Mouse (Mus musculus): ENCODE data around the gene Pou2f3.

Pou2f3 gene

GRCm38 (mm10) chr9:43107187-43107517, 103.0 kb downstream of the Pou2f3 start, which contains the start of gene Arhgef12:
Gene Arhgef12 (minus strand): TSS chr9:43107239.
- peak; percentile 61 for DNase-seq

GRCm38 (mm10) chr9:43106426-43107186, 103.6 kb downstream of the Pou2f3 start:
- DNase-seq: no peak

- DNase-seq: peak; percentile 93
Measured at GRCm38 (mm10) chr9:43105664-43106361, 104.4 kb downstream of the Pou2f3 start.

- peak; percentile 78 for DNase-seq
Measured at GRCm38 (mm10) chr9:43104873-43105663, 105.1 kb downstream of the Pou2f3 start.

- DNase-seq: no peak
Measured at GRCm38 (mm10) chr9:43104526-43104872, 105.7 kb downstream of the Pou2f3 start.

GRCm38 (mm10) chr9:43103675-43104299, 106.4 kb downstream of the Pou2f3 start:
- no peak for DNase-seq

GRCm38 (mm10) chr9:43102931-43103330, 107.2 kb downstream of the Pou2f3 start:
- DNase-seq: no peak

- no peak for DNase-seq
Measured at GRCm38 (mm10) chr9:43101936-43102595, 108.1 kb downstream of the Pou2f3 start.

GRCm38 (mm10) chr9:43098922-43099321, 111.2 kb downstream of the Pou2f3 start:
- DNase-seq: no peak

- DNase-seq: no peak
Measured at GRCm38 (mm10) chr9:43097801-43098557, 112.2 kb downstream of the Pou2f3 start.

- no peak for DNase-seq
Measured at GRCm38 (mm10) chr9:43096337-43096736, 113.8 kb downstream of the Pou2f3 start.

- DNase-seq: no peak
Measured at GRCm38 (mm10) chr9:43094828-43095227, 115.3 kb downstream of the Pou2f3 start.

- DNase-seq: no peak
Measured at GRCm38 (mm10) chr9:43093803-43094202, 116.4 kb downstream of the Pou2f3 start.

- DNase-seq: no peak
Measured at GRCm38 (mm10) chr9:43085686-43086285, 124.4 kb downstream of the Pou2f3 start.

- no peak for DNase-seq
Measured at GRCm38 (mm10) chr9:43084496-43085362, 125.4 kb downstream of the Pou2f3 start.

GRCm38 (mm10) chr9:43083441-43084055, 126.6 kb downstream of the Pou2f3 start:
- DNase-seq: no peak

GRCm38 (mm10) chr9:43078711-43079110, 131.5 kb downstream of the Pou2f3 start:
- no peak for DNase-seq

GRCm38 (mm10) chr9:43076163-43076562, 134.0 kb downstream of the Pou2f3 start:
- DNase-seq: no peak

- no peak for DNase-seq
Measured at GRCm38 (mm10) chr9:43074611-43075010, 135.6 kb downstream of the Pou2f3 start.
